Mouse (Mus musculus): ENCODE data around the gene Gm20379. TPM values are rescaled to one million over a fixed set of nuclear protein-coding genes. Genes with fewer than 3 reads are reported as not detected.

Gene Gm20379
- total RNA-seq, 4 experiments from 2014 or later: not detected

DNA sequence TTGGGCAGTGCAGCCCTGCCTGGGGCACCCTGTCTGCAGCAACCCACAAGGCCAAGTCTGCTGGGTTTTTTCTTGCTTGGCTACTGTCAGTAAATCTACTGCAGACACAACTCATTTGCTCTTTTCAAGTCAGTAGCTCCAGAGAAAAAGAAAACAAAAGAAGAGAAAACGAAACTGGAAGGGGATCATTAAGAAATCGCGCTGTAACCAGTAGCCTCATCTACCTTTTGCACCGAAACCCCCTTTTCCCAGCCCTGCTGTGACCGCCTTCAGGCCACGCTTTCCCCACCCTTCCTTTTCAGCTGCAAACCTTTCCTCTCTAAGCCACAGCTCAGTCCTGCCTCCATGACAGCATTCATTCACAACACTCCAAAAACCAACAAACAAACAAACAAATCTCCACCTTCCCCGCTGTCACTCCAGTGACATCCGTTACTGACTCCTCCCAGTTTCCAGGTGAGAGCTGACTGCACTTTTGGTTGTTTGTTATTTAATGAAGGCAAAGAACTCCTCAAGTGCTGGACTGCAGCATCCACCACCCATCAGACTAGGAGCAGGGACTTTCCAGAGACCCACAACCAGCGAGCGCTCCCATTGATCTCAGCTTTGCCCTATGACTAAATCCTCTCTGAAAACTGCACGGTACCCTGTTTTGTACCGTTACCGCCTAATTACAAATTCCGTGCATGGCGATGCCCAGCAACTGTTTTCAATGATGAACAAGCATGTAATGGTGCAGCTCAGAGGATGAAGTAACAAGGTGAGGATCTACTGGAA lies 26.5 kb downstream of the Gm20379 start:
- DNase-seq (ENCODE audit: low spot score in 2 of 2): no peak

DNA sequence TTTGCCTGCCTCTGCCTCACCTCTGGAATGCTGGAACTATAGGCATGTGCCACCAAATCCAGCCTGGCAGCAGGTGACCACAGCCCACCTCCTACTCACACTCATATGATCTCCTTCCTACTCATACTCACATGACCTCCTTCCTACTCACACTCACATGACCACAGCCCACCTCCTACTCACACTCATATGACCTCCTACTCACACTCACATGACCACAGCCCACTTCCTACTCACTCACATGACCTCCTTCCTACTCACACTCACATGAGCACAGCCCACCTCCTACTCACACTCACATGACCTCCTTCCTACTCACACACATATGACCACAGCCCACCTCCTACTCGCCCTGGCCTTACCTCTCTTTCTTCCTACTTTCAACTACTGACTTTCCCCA lies 31.1 kb downstream of the Gm20379 start:
- no peak for DNase-seq (ENCODE audit: low spot score in 2 of 2)

DNA sequence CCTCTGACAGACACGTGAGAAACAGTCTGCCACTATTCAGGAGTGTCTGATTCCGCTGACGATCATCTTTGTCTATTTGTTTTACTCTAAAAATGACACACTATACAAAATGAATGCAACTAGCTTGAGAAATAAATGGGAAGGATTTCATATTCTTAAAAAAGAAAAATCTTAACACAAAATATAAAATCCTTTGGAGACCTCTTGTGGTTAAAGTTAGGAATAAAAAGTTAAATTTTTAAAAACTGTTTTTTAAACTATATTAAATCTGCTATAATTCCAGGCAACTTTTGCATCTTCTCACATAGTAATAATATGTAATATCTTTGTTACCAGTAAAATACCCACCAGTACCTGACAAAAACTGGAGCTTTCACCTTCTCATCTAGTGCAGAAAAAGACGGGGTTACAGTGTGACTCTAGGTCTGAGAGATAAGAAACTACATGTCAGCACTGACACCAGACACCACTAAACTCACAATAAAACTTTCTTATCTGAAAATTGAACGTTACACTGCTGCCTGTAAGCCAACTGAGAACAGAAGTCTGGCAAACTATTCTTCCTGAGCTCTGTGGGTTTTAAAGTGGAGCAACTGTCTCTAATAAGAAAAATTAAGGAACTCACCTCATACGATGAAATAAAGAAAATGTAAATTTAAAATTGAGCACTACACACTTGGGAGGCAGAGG lies 32.1 kb downstream of the Gm20379 start:
- DNase-seq (ENCODE audit: low spot score in 2 of 2): no peak

DNA sequence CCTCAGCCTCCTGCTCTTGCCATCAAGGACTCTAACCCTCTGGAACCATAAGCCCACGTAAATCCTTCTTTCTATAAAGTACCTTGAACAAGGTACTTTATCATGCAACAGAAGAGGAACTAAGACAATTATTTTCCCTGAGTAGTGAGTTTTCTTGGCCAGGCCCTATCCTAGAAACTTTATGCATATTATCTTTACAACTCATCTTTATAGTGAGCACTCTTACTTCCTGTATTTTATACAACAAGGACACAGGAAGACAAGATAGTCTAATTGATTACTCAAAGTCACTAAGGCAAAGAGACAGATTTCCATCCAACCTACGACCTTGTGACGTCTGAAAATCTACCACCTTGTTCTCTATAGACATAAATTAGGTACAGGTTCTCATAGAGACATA lies 34.0 kb downstream of the Gm20379 start:
- DNase-seq (ENCODE audit: low spot score in 2 of 2): no peak

DNA sequence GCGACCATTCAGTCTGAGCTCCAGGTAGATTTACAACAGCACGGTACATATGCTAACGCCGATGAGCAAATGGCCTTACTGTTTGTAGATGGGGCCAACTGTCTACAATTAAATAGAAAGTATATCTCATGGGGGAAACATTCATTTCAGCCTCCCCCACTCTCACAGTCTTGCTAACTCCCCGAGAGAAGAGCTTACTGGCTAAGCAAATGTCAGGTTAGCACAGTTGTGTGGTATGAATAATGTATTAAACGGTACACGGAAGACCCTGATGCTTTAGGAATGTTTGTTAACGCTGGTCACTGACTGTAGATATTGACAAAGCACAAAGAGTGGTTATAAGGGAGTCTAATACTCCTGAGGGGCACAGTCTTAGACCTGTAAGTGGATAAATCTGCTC lies 38.3 kb downstream of the Gm20379 start:
- no peak for DNase-seq (ENCODE audit: low spot score in 2 of 2)

DNA sequence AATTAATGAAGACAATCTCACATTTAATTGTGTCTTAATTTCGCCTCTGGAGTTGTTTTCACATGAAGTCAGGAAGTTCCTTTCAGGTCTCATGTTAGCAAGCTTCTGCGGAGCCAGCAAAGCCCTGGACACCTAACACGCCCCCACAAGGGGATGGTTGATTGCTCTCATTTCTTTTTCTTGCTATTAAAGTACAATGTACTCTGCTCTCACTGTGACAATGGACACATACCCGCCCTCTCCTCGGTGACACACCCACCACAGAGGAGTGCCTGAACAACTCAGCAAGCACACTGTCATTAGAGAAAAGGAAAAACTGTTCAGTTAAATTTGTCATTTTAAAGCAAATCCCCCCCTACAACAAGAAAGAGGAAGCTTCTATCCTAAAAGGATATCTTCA lies 40.6 kb downstream of the Gm20379 start:
- DNase-seq (ENCODE audit: low spot score in 2 of 2): no peak

DNA sequence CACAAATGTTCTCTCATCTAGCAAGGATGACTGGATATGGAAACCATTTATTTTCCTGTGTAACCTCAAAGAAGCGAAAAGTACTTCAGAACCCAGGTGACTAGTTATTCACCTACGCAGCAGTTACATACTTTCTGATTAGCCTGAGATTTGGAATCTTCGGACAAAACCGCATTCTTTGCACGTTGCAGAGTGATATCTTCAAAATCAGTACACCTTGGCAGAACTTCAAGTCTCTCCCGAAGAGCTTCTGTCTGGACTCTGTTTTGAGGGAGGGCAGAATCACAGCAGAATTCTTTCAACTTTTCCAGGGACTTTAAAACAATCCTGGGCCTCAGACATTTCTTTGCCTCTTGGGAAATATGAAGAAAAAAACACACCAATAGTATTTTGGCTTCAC lies 45.3 kb downstream of the Gm20379 start:
- DNase-seq (ENCODE audit: low spot score in 2 of 2): no peak

DNA sequence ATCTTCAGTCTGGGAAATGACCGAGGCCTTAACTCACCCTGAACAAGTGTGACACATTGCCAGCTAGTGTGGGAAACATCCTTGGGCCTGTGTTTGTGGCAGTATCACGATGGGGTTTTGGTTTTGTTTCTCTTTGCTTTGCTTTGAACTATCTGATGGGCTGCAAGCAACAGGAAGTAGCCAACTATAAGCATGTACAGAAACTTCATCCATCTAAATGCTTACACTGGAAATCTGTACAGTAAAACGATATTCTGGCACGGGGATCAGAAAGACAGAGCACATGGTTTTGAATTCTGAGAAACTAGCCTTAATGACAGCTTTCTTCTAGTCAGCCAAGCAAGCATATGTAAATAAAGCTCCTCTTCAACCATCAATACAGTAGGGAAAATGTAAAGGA lies 48.2 kb downstream of the Gm20379 start:
- no peak for DNase-seq (ENCODE audit: low spot score in 2 of 2)

DNA sequence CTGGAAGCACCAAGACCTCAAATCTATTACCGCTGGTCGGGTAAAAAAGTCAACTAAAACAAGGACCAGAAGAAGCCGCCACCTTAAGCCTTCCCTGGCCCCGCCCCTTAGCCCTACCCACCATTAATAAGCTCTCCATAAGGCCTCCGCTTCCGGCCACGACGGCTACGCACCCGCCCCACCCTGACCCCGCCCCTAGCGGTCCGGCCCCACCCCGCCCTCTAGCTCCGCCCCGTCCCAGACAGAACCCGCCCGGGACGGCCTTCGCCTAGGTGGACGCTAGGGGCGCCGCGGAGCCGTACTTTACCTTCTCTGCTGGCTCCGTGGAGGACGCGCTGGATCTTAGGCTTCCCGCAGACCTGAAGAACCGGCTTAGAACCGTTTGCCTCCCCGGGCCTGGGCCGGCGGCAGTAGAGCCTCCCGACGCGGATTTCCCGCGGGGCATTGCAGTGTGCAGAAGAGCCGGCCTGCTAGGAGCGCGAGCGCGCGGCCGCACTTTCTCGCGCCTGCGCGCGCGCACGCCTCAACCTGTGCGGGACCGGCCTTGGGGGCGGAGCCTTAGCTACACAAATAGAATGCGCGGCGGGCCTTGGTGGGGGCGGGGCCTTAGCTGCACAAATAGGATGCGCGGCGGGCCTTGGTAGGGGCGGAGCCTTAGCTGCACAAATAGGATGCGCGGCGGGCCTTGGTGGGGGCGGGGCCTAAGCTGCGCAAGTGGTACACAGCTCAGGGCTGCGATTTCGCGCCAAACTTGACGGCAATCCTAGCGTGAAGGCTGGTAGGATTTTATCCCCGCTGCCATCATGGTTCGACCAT lies 48.9 kb downstream of the Gm20379 start, which contains the start of the genes Dhfr and Msh3:
Gene Dhfr (plus strand): TSS at position 271 of the 816 bp plus-strand sequence.
Gene Msh3 (minus strand): TSS at position 548 of the 816 bp plus-strand sequence.
- DNase-seq (ENCODE audit: low spot score in 2 of 2): peak; percentile 91 to 98

DNA sequence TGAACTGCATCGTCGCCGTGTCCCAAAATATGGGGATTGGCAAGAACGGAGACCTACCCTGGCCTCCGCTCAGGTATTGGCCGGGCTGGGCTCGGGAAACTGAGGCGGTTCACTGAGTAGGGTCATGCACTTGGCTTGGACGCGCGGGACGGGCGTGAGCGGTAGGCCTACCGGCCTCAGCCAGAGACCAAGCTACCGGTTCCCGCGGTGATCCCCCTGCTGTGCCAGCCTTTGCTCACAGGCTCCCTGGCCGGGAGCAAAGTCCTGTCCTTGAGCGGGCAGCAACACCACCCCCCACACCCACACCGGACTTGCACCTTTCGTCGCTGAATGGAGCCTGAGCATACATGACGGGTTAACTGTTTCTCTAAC lies 49.5 kb downstream of the Gm20379 start:
- no peak for DNase-seq (ENCODE audit: low spot score in 2 of 2)

DNA sequence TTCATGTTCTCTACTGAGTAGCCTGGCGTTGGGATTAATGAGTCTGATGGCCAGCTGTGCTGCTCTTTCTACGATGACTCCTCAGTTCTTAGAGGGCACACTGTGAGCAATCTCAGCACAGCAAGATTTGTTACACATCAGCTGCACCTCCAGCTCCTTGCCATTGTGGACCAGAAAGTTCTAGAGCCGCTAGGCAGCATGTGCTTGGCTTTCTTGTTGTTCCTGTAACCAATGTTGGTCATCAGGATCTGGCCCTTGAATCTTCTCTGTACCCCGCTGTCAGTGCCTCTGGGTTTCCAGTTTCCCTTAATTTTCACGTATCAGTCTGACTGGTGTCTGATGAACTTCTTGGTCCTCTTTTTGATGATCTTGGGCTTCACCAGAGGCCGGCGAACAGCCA lies 50.6 kb downstream of the Gm20379 start:
- no peak for DNase-seq (ENCODE audit: low spot score in 2 of 2)

Other genes starting within 250 kb of the Gm20379 start
- gene Rasgrf2, start 174.3 kb upstream of the Gm20379 start, total RNA-seq (2022): 100 to 1,000 TPM; 152 to 186 (median 172) TPM
- 1 to 10 TPM; 1.4 to 2.0 (median 1.9) TPM for gene Dhfr, start 48.7 kb downstream of the Gm20379 start, total RNA-seq (2022)
- 10 to 100 TPM; 23.9 to 25.1 (median 24.6) TPM for gene Msh3, start 49.0 kb downstream of the Gm20379 start, total RNA-seq (2022)
- 10 to 100 TPM; 20.0 to 21.2 (median 20.7) TPM for gene Ankrd34b, start 119.9 kb downstream of the Gm20379 start, total RNA-seq (2022)
- gene Fam151b, start 178.0 kb downstream of the Gm20379 start, total RNA-seq (2022): 10 to 100 TPM; 10.5 to 11.7 (median 10.8) TPM
- gene Zfyve16, start 224.9 kb downstream of the Gm20379 start, total RNA-seq (2022): 10 to 100 TPM; 16.0 to 19.7 (median 17.3) TPM